Mouse (Mus musculus) adrenal gland, adult (tissue): Measurements from ENCODE around the gene Dhx16.

Experiments used
- DNase-seq, 2 experiments: peaks; one replicate each; pipeline ENCODE4 v3.0.0; 2022 to 2023; ENCODE audit warnings: low spot score in 1 of 2; ENCODE audit not compliant: inconsistent age in 2 of 2

Dhx16 gene

GRCm38 (mm10) chr17:35896781-35897643 is 17.4 kb downstream of the Dhx16 start, which contains the start of gene 2310061I04Rik:
TSS of gene 2310061I04Rik (minus strand) at chr17:35897431.
- DNase-seq = peak; percentile 95 to 97

- no peak for DNase-seq
These were observed 18.3 kb downstream of the Dhx16 start for GRCm38 (mm10) chr17:35897644-35898573.

GRCm38 (mm10) chr17:35900636-35901035 is 21.0 kb downstream of the Dhx16 start:
- no peak for DNase-seq

- DNase-seq = no peak
These were observed 23.8 kb downstream of the Dhx16 start for GRCm38 (mm10) chr17:35903343-35903991.

GRCm38 (mm10) chr17:35903992-35904355 is 24.4 kb downstream of the Dhx16 start:
- DNase-seq = no peak

GRCm38 (mm10) chr17:35905587-35905986 is 26.0 kb downstream of the Dhx16 start:
- DNase-seq = no peak

GRCm38 (mm10) chr17:35907609-35908008 is 28.0 kb downstream of the Dhx16 start:
- DNase-seq = no peak

- DNase-seq = no peak
These were observed 29.7 kb downstream of the Dhx16 start for GRCm38 (mm10) chr17:35909186-35909918.

GRCm38 (mm10) chr17:35909919-35910369 is 30.3 kb downstream of the Dhx16 start, which contains the start of gene Atat1:
TSS of gene Atat1 (minus strand) at chr17:35910075.
- DNase-seq = peak; percentile 96 to 99

GRCm38 (mm10) chr17:35914975-35915374 is 35.4 kb downstream of the Dhx16 start:
- DNase-seq = no peak

GRCm38 (mm10) chr17:35915538-35916296 is 36.1 kb downstream of the Dhx16 start:
- DNase-seq = peak; percentile 47 to 78

- peak; percentile 100 for DNase-seq
These were observed 36.9 kb downstream of the Dhx16 start, which contains the start of the genes Mrps18b and Ppp1r10 for GRCm38 (mm10) chr17:35916297-35917142. TSS of gene Mrps18b (minus strand) at chr17:35916389. TSS of gene Ppp1r10 (plus strand) at chr17:35916434.

- DNase-seq = no peak
These were observed 37.5 kb downstream of the Dhx16 start for GRCm38 (mm10) chr17:35917143-35917462.

- DNase-seq = peak; percentile 36 to 81
These were observed 38.0 kb downstream of the Dhx16 start for GRCm38 (mm10) chr17:35917463-35918251.

- peak; percentile 53 to 89 for DNase-seq
These were observed 38.8 kb downstream of the Dhx16 start for GRCm38 (mm10) chr17:35918276-35919059.

- peak; percentile 97 to 98 for DNase-seq
These were observed 39.6 kb downstream of the Dhx16 start for GRCm38 (mm10) chr17:35919060-35919715.
